Mouse (Mus musculus): ENCODE data around the gene Sptbn4. TPM values are rescaled to one million over a fixed set of nuclear protein-coding genes. Genes with fewer than 3 reads are reported as not detected.

Sptbn4 gene
- total and polyA plus RNA-seq, 2 experiments from 2014 or later: 3.8 to 22.3 TPM

GRCm38 (mm10) chr7:27449256-27449862 lies 1.9 kb upstream of the Sptbn4 start:
- no peaks in the 10 kb centered on the region for H3K27me3 ChIP-seq (ENCODE audit: insufficient read depth, low read length)
- no peak overlapping the region for H3K9ac ChIP-seq
- H3K36me3 ChIP-seq (ENCODE audit: insufficient read depth): no peaks in the 10 kb centered on the region
- 63% methylated on average over 10 of the region's 10 CpGs for WGBS
- H3K4me1 ChIP-seq (ENCODE audit: insufficient read depth): no peaks in the 10 kb centered on the region
- H3K9me3 ChIP-seq (ENCODE audit: low read length): no peaks in the 10 kb centered on the region
- no peak overlapping the region for H3K27ac ChIP-seq (ENCODE audit: low read depth, low read length)
- no peak overlapping the region for H3K4me3 ChIP-seq (ENCODE audit: low read depth, low read length)
- no peak overlapping the region for H3K4me2 ChIP-seq (ENCODE audit: low read depth)
- ATAC-seq (no peak), DNase-seq (peak; percentile 63)
- TF ChIP-seq CTCF (IDR thresholded peaks at IDR 0.05; ENCODE audit: low read depth): peak; percentile 66

- H3K4me2 ChIP-seq (ENCODE audit: low read depth): peak overlapping the region; percentile 83
- H3K4me1 ChIP-seq (ENCODE audit: insufficient read depth): no peaks in the 10 kb centered on the region
- no peak for ATAC-seq
- no peaks in the 10 kb centered on the region for H3K27me3 ChIP-seq (ENCODE audit: insufficient read depth, low read length)
- no peak overlapping the region for H3K27ac ChIP-seq (ENCODE audit: low read depth, low read length)
- no peaks in the 10 kb centered on the region for H3K36me3 ChIP-seq (ENCODE audit: insufficient read depth)
- no peak for TF ChIP-seq CTCF (IDR thresholded peaks at IDR 0.05; ENCODE audit: low read depth)
- no peaks in the 10 kb centered on the region for H3K9me3 ChIP-seq (ENCODE audit: low read length)
- H3K9ac ChIP-seq: no peak overlapping the region
- DNase-seq: peak; percentile 9
- WGBS: 56% methylated on average over 15 of the region's 15 CpGs
- H3K4me3 ChIP-seq (ENCODE audit: low read depth, low read length): peak overlapping the region; percentile 63
Observed at GRCm38 (mm10) chr7:27448421-27449206, 1.1 kb upstream of the Sptbn4 start.

- H3K4me2 ChIP-seq (ENCODE audit: low read depth): peak overlapping the region; percentile 83
- H3K36me3 ChIP-seq (ENCODE audit: insufficient read depth): 0 out of 2 replicates have a peak, but pooled peaks cover 3% of the 10 kb centered on the region
- WGBS: 9% methylated on average over 36 of the region's 53 CpGs
- no peak for TF ChIP-seq CTCF (IDR thresholded peaks at IDR 0.05; ENCODE audit: low read depth)
- no peaks in the 10 kb centered on the region for H3K9me3 ChIP-seq (ENCODE audit: low read length)
- H3K4me1 ChIP-seq (ENCODE audit: insufficient read depth): no peaks in the 10 kb centered on the region
- H3K27me3 ChIP-seq (ENCODE audit: insufficient read depth, low read length): no peaks in the 10 kb centered on the region
- ATAC-seq (peak; percentile 83), DNase-seq (peak; percentile 85)
- peak overlapping the region; percentile 75 for H3K27ac ChIP-seq (ENCODE audit: low read depth, low read length)
- H3K9ac ChIP-seq: peak overlapping the region; percentile 76
- H3K4me3 ChIP-seq (ENCODE audit: low read depth, low read length): peak overlapping the region; percentile 63
Observed at GRCm38 (mm10) chr7:27446521-27447418, 716 bp downstream of the Sptbn4 start.

- H3K9ac ChIP-seq: peak overlapping the region; percentile 76
- H3K27ac ChIP-seq (ENCODE audit: low read depth, low read length): peak overlapping the region; percentile 75
- no peaks in the 10 kb centered on the region for H3K27me3 ChIP-seq (ENCODE audit: insufficient read depth, low read length)
- no peak for ATAC-seq
- H3K4me2 ChIP-seq (ENCODE audit: low read depth): peak overlapping the region; percentile 83
- no peak for DNase-seq
- peak overlapping the region; percentile 63 for H3K4me3 ChIP-seq (ENCODE audit: low read depth, low read length)
- H3K9me3 ChIP-seq (ENCODE audit: low read length): no peaks in the 10 kb centered on the region
- H3K36me3 ChIP-seq (ENCODE audit: insufficient read depth): peaks cover 4% of the 10 kb centered on the region
- WGBS: 2% methylated on average over 17 of the region's 18 CpGs
- no peaks in the 10 kb centered on the region for H3K4me1 ChIP-seq (ENCODE audit: insufficient read depth)
- TF ChIP-seq CTCF (IDR thresholded peaks at IDR 0.05; ENCODE audit: low read depth): no peak
Observed at GRCm38 (mm10) chr7:27446051-27446450, 1.4 kb downstream of the Sptbn4 start.

- H3K9me3 ChIP-seq (ENCODE audit: low read length): no peaks in the 10 kb centered on the region
- no peak overlapping the region for H3K4me3 ChIP-seq (ENCODE audit: low read depth, low read length)
- DNase-seq (no peak), ATAC-seq (no peak)
- H3K27me3 ChIP-seq (ENCODE audit: insufficient read depth, low read length): no peaks in the 10 kb centered on the region
- no peak overlapping the region for H3K9ac ChIP-seq
- peak; percentile 48 for TF ChIP-seq CTCF (IDR thresholded peaks at IDR 0.05; ENCODE audit: low read depth)
- H3K27ac ChIP-seq (ENCODE audit: low read depth, low read length): no peak overlapping the region
- H3K4me1 ChIP-seq (ENCODE audit: insufficient read depth): no peaks in the 10 kb centered on the region
- no peak overlapping the region for H3K4me2 ChIP-seq (ENCODE audit: low read depth)
- H3K36me3 ChIP-seq (ENCODE audit: insufficient read depth): peaks cover 12% of the 10 kb centered on the region
- 80% methylated on average over 4 of the region's 4 CpGs for WGBS
Observed at GRCm38 (mm10) chr7:27440014-27440413, 7.5 kb downstream of the Sptbn4 start.

- no peak for ATAC-seq
- Histone ChIP-seq H3K4me2 (ENCODE audit: low read depth) (no peak overlapping the region), H3K9me3 (ENCODE audit: low read length) (no peaks in the 10 kb centered on the region), H3K4me1 (ENCODE audit: insufficient read depth) (no peaks in the 10 kb centered on the region), H3K36me3 (ENCODE audit: insufficient read depth) (peaks cover 20% of the 10 kb centered on the region), H3K27me3 (ENCODE audit: insufficient read depth, low read length) (no peaks in the 10 kb centered on the region), H3K9ac (no peak overlapping the region), H3K27ac (ENCODE audit: low read depth, low read length) (no peak overlapping the region), H3K4me3 (ENCODE audit: low read depth, low read length) (no peak overlapping the region)
- peak; percentile 57 for TF ChIP-seq CTCF (IDR thresholded peaks at IDR 0.05; ENCODE audit: low read depth)
- 59% methylated on average over 5 of the region's 5 CpGs for WGBS
- DNase-seq: peak; percentile 25
Observed at GRCm38 (mm10) chr7:27437544-27437943, 9.9 kb downstream of the Sptbn4 start.
